Mouse (Mus musculus): Measurements from ENCODE around the gene Fbxw2.
A peak's percentile ranks its signal among the peaks of the same experiment; 100 is the strongest.
"Not testable (repeated sequence)": the region's sequence is repeated elsewhere in the genome, so short reads cannot be mapped to it uniquely, and the experiment has no call there.

Gene Fbxw2

GRCm38 (mm10) chr2:34774493-34774892 lies 51.6 kb downstream of the Fbxw2 start:
- no peak for DNase-seq (ENCODE audit: inconsistent age in 2 of 2, low spot score in 1 of 2)

- no peak for DNase-seq (ENCODE audit: inconsistent age in 2 of 2, low spot score in 1 of 2)
Measured at GRCm38 (mm10) chr2:34773673-34774072, 52.4 kb downstream of the Fbxw2 start.

DNA sequence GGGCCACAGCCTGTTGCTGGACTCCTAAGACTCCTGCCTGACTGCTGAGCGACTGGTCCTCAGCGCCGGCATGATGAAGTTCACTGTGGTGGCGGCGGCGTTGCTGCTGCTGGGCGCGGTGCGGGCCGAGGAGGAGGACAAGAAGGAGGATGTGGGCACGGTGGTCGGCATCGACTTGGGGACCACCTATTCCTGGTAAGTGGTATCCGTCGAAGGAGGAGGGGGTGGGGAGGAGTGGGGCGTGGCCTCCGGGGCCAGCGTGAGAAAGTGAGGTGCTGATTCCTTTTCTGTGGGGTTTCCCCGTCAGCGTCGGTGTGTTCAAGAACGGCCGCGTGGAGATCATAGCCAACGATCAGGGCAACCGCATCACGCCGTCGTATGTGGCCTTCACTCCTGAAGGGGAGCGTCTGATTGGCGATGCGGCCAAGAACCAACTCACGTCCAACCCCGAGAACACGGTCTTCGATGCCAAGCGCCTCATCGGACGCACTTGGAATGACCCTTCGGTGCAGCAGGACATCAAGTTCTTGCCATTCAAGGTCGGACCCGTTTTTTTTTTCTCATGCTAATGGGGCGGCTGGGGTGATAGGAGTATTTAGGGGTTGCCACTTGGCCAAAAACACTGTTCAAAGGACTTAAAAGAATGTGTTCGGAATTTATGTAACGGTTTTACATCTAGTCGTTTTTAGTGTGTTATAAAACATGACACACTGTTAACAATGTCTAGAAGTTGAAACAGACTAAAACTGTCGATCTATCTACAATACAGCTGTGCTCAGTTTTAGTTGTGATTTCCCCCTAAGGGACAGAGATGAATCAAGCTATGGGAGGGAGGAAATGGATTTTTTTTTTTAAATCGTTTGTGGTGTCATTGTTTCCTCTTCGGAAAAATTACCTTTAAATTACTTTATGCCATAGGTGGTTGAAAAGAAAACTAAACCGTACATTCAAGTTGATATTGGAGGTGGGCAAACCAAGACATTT lies 53.6 kb downstream of the Fbxw2 start:
- DNase-seq (ENCODE audit: inconsistent age in 2 of 2, low spot score in 1 of 2), result peak in 1 of 2 experiments; percentile 73

GRCm38 (mm10) chr2:34771368-34772226 lies 54.5 kb downstream of the Fbxw2 start, which contains the start of gene Hspa5:
TSS of gene Hspa5 (plus strand) at chr2:34771970.
- peak; percentile 100 for DNase-seq (ENCODE audit: inconsistent age in 2 of 2, low spot score in 1 of 2)

DNA sequence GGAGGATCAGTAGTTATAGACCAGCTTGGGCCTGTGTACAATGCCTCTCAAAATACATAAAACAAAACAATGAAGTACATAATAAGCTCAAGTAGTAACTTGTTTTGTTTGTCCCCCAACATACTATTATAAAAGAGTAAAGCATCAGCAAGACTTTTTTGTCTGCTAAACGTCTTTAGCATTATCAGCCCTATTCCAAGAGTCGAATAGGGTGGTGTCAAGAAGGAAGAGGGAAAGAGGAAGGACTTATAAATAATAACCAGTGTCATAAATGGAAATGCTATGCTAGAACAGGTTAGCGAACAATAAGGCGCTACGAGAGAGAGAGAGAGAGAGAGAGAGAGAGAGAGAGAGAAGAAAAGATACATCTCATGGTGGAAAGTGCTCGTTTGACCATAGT lies 55.2 kb downstream of the Fbxw2 start:
- no peak for DNase-seq (ENCODE audit: inconsistent age in 2 of 2, low spot score in 1 of 2)

DNA sequence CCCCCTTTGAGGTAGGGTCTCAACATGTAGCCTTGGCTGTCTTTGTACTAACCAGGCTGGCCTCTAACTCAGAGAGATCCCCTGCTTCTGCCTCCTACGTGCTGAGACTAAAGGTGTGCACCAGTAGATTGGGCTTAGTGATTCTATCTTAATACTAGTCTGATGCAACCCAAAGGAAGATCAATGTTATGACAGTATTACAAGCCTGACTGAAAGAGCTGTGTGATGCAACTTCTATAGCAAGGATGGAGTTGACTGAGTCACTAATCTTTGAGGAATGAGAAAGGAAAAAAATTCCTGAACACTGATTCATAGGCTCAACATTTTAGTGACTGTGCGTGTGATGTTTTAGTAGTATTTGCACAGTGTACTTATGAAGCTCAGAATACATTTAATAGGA lies 56.1 kb downstream of the Fbxw2 start:
- DNase-seq (ENCODE audit: inconsistent age in 2 of 2, low spot score in 1 of 2), result peak in 1 of 2 experiments; percentile 72

DNA sequence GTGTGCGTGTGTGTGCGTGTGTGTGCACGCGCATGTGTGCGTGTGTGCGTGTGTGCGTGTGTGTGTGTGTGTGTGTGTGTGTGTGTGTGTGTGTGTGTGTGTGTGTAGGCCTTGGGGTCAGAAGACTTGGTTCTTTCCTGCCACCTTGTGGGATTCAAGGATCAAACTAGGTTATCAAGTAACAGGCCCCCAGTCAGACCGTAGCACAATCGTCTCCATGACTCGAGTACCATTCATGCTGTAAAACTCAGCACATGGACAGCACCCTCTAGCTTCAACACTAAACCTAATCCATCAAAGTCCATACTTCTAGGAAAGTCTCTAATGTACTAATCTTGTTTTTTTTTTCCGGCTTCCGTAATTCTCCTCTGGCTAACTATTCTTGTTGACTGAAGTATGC lies 61.3 kb downstream of the Fbxw2 start:
- no peak for DNase-seq (ENCODE audit: inconsistent age in 2 of 2, low spot score in 1 of 2)

DNA sequence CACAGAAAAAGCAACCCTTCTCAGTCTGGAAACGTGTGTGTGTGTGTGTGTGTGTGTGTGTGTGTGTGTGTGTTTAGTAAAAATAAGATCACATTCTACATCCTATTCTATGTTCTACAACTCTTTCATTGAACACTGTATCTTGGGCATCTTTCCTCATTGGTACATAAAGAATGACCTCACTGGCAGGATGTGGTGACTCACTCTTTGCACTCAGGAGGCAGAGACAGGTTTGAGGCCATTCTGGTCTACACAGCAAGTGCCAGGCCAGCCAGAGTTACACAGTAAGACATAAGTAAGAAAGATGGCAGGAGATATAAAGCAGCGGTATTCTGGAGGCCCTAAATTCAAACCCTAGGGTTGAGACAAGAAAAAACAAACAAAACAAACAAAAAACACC lies 63.2 kb downstream of the Fbxw2 start:
- no peak for DNase-seq (ENCODE audit: inconsistent age in 2 of 2, low spot score in 1 of 2)

GRCm38 (mm10) chr2:34762174-34762573 lies 63.9 kb downstream of the Fbxw2 start:
- DNase-seq (ENCODE audit: inconsistent age in 2 of 2, low spot score in 1 of 2), result no peak

DNA sequence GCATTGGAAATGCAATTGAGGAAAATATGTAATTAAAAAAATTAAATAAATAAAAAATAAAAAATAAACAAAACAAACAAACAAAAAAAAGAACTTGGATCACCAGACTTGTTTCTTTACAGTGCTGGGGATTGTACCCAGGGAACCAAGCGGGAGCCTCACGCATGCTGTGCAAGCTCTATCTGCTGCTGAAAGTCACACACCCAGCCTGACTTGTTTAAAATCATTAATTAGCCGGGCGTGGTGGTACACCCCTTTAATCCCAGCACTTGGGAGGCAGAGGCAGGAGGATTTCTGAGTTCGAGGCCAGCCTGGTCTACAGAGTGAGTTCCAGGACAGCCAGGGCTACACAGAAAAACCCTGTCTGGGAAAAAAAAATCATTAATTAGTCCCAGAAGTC lies 64.8 kb downstream of the Fbxw2 start:
- not testable (repeated sequence) for DNase-seq (ENCODE audit: inconsistent age in 2 of 2, low spot score in 1 of 2)

DNA sequence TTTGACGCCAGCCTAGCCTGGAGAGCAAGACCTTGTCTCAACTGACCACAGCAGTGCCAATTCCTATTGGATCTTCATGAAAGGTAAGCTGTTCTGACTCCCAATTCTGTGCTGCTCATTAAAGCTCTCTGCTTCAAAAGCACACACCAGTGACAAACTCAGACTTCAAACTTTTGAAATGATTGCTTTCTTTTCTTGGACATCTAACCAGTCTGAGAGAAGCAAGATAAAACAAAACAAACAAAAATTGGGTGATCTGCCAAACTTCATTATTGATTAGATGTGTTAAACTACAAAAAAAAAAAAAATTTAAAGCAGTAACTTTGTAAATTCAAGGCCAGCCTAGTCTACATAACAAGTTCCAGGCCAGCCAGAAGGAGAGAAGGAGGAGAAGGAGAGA lies 68.8 kb downstream of the Fbxw2 start:
- no peak for DNase-seq (ENCODE audit: inconsistent age in 2 of 2, low spot score in 1 of 2)

DNA sequence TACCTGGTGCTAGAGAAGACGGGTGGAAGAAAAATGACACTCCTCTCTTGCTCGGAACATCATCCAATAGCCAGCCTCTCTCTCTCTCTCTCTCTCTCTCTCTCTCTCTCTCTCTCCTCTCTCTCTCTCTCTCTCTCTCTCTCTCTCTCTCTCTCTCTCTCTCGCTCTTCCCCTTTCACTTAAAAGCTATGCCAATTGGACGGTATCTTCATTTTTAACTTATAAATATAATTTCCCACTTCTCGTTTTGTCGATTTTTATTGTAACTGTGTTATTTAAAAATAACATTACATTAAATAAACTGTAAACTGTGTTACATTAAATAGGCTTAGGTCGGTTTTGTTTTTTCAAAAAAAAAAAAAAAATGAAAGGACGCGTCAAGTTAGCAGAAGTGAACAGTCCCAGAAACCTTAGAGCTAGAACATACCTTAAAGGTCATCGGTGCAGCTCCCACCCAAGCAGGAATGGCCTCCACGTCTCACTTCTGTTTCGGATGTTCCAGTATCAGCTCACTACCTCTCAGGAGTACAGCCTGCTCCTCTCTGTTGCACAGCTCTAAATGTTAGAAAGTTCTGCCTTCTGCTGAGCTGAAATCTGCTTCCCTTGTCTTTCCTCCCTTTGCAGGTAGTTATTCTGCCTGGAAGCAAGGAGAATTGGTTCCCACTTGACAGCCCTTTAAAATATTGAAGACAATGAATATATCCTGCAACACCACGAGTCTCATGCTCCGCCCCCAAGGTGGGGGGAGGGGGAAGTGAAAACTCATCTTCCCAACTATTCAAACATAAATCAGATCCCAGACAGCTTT lies 71.4 kb downstream of the Fbxw2 start, which contains the start of gene Gapvd1:
Gene Gapvd1 (minus strand): TSS at position 682 of the 808 bp plus-strand sequence.
- peak; percentile 50 to 83 for DNase-seq (ENCODE audit: inconsistent age in 2 of 2, low spot score in 1 of 2)

Measured in adrenal gland, adult (tissue).